Mouse (Mus musculus) left cerebral cortex, adult 18-20 months (tissue): ENCODE data around the gene Pagr1b. TPM values are rescaled to one million over a fixed set of nuclear protein-coding genes. Genes with fewer than 3 reads are reported as not detected.

Experiments
- DNase-seq, 2 experiments: peaks; one replicate each; pipeline ENCODE4 v3.0.0; 2021 to 2022; ENCODE audit warnings: low spot score in 2 of 2, mixed read lengths in 1 of 2
- microRNA-seq, 2 experiments: library from miRNA; unstranded; fragments of <30 nt; microRNA quantifications; one replicate each; pipeline ENCODE4 v1.2.0; 2021
- total RNA-seq, 2 experiments: library from RNA; stranded (reverse); gene quantifications; 2 replicates each; pipeline ENCODE4 v1.2.3; 2021

The Pagr1b gene
- total RNA-seq, 2 experiments from 2014 or later, result not detected

GRCm38 (mm10) chr7:126951741-126952140 is 64.5 kb downstream of the Pagr1b start:
- no peak for DNase-seq

Small RNAs within 50 kb of the gene (microRNA-seq; reads per million reads assigned to microRNA genes)
- gene Gm44343, result 0 reads per million in 2 experiments

Other genes starting within 250 kb of the Pagr1b start
- gene Ypel3, start 239.5 kb downstream of the Pagr1b start, total RNA-seq, result 100 to 1,000 TPM; 282 to 325 TPM
- under 1 TPM; 0.56 to 0.63 TPM for gene Tbx6, start 235.0 kb downstream of the Pagr1b start, total RNA-seq
- gene Ppp4c, start 224.0 kb downstream of the Pagr1b start, total RNA-seq, result 10 to 100 TPM; 48.3 to 48.5 TPM
- gene Fam57b, start 218.8 kb downstream of the Pagr1b start, total RNA-seq, result 10 to 100 TPM; 63.0 to 65.5 TPM
- gene 4930451I11Rik, start 184.8 kb downstream of the Pagr1b start, total RNA-seq, result not detected
- 10 to 100 TPM; 55.8 to 56.1 TPM for gene Doc2a, start 169.1 kb downstream of the Pagr1b start, total RNA-seq
- gene Hirip3, start 154.5 kb downstream of the Pagr1b start, total RNA-seq, result 10 to 100 TPM; 29.0 to 31.9 TPM
- gene Ino80e, start 154.1 kb downstream of the Pagr1b start, total RNA-seq, result 10 to 100 TPM; 54.0 to 54.6 TPM
- gene Taok2, start 131.8 kb downstream of the Pagr1b start, total RNA-seq, result 100 to 1,000 TPM; 150 to 163 TPM
- 10 to 100 TPM; 19.6 to 23.3 TPM for gene Tmem219, start 93.6 kb downstream of the Pagr1b start, total RNA-seq
- 100 to 1,000 TPM; 136 to 158 TPM for gene Kctd13, start 87.6 kb downstream of the Pagr1b start, total RNA-seq
- 10 to 100 TPM; 39.7 to 43.3 TPM for gene Asphd1, start 66.9 kb downstream of the Pagr1b start, total RNA-seq
- 100 to 1,000 TPM; 407 to 416 TPM for gene Sez6l2, start 65.9 kb downstream of the Pagr1b start, total RNA-seq
- 100 to 1,000 TPM; 171 to 180 TPM for gene Cdipt, start 40.6 kb downstream of the Pagr1b start, total RNA-seq
- under 1 TPM in 1 of 2 experiments, not detected in 1; 0.45 TPM for gene Cdiptos, start 40.4 kb downstream of the Pagr1b start, total RNA-seq
- 1 to 10 TPM; 8.6 to 9.5 TPM for gene Mvp, start 1.9 kb downstream of the Pagr1b start, total RNA-seq
- gene Pagr1a, start 868 bp upstream of the Pagr1b start, total RNA-seq, result 10 to 100 TPM; 18.7 to 35.6 TPM
- gene Gm42742, start 4.6 kb upstream of the Pagr1b start, total RNA-seq, result 10 to 100 TPM; 45.7 to 55.3 TPM
- gene Prrt2, start 4.7 kb upstream of the Pagr1b start, total RNA-seq, result 100 to 1,000 TPM; 202 to 211 TPM
- gene Maz, start 10.6 kb upstream of the Pagr1b start, total RNA-seq, result 100 to 1,000 TPM; 205 to 207 TPM
- gene Kif22, start 26.0 kb upstream of the Pagr1b start, total RNA-seq, result 1 to 10 TPM; 3.6 to 5.7 TPM
- not detected for gene Zg16, start 70.8 kb upstream of the Pagr1b start, total RNA-seq
- 1 to 10 TPM; 1.1 to 1.6 TPM for gene AI467606, start 74.9 kb upstream of the Pagr1b start, total RNA-seq
- gene Qprt, start 105.7 kb upstream of the Pagr1b start, total RNA-seq, result under 1 TPM; 0.54 to 0.63 TPM
- under 1 TPM; 0.09 to 0.16 TPM for gene Spn, start 121.3 kb upstream of the Pagr1b start, total RNA-seq
- gene Cd2bp2, start 179.6 kb upstream of the Pagr1b start, total RNA-seq, result 10 to 100 TPM; 88.0 to 90.2 TPM
- gene Tbc1d10b, start 192.0 kb upstream of the Pagr1b start, total RNA-seq, result 10 to 100 TPM; 90.8 to 94.1 TPM
- gene Mylpf, start 192.4 kb upstream of the Pagr1b start, total RNA-seq, result 1 to 10 TPM; 2.1 to 3.0 TPM
- gene Zfp553, start 216.6 kb upstream of the Pagr1b start, total RNA-seq, result 10 to 100 TPM; 21.3 to 22.1 TPM
- gene Sept1, start 216.6 kb upstream of the Pagr1b start, total RNA-seq, result 1 to 10 TPM; 4.4 to 4.5 TPM
- 10 to 100 TPM; 55.2 to 57.9 TPM for gene Zfp771, start 227.8 kb upstream of the Pagr1b start, total RNA-seq
- 10 to 100 TPM; 20.8 to 23.2 TPM for gene Dctpp1, start 244.2 kb upstream of the Pagr1b start, total RNA-seq